Mouse (Mus musculus) ES-E14 (cell line): ENCODE results near the gene Nxf1. TPM values are rescaled to one million over a fixed set of nuclear protein-coding genes. Genes with fewer than 3 reads are reported as not detected.
A peak's percentile ranks its signal among the peaks of the same experiment; 100 is the strongest.

ENCODE experiments used
- DNase-seq: peaks from one replicate; pipeline ENCODE4 v3.0.0-alpha.2; 2013; ENCODE audit warnings: low read depth, low spot score
- H3K27ac ChIP-seq: 2 replicates; pipeline ENCODE4 v1.5.1; 2012; ENCODE audit warnings: low read depth, mild to moderate bottlenecking, low read length, moderate library complexity, mixed read lengths; ENCODE audit not compliant: poor library complexity, insufficient read depth, severe bottlenecking
- H3K36me3 ChIP-seq: 2 replicates; pipeline ENCODE4 v1.6.1; 2012; ENCODE audit warnings: mild to moderate bottlenecking, low read length, moderate library complexity, mixed read lengths; ENCODE audit not compliant: control insufficient read depth, poor library complexity, insufficient read depth, severe bottlenecking
- H3K4me1 ChIP-seq, 2 experiments: fragments of 150-350 bp in 1 of 2; sonication (generic) in 1 of 2; 2 replicates each; pipeline ENCODE4 v1.6.1; 2012; ENCODE audit warnings: low read length in 2 of 2, mild to moderate bottlenecking in 1 of 2, mixed read lengths in 1 of 2; ENCODE audit not compliant: control insufficient read depth in 2 of 2, insufficient read depth in 2 of 2, poor library complexity in 1 of 2
- H3K4me3 ChIP-seq, 2 experiments: fragments of 150-350 bp in 1 of 2; sonication (generic) in 1 of 2; 2 replicates each; pipeline ENCODE4 v1.5.1; 2012; ENCODE audit warnings: low read length in 2 of 2, low read depth in 1 of 2, mild to moderate bottlenecking in 1 of 2, mixed read lengths in 1 of 2; ENCODE audit not compliant: insufficient read depth in 1 of 2, poor library complexity in 1 of 2, severe bottlenecking in 1 of 2
- H3K9ac ChIP-seq: 2 replicates; pipeline ENCODE4 v1.6.1; 2012; ENCODE audit warnings: low read depth, mild to moderate bottlenecking, low read length, mixed read lengths; ENCODE audit not compliant: poor library complexity, insufficient read depth, severe bottlenecking
- H3K9me3 ChIP-seq: fragments of 150-350 bp; sonication (generic); 2 replicates; pipeline ENCODE4 v1.6.1; 2012; ENCODE audit warnings: low read depth, mild to moderate bottlenecking, low read length; ENCODE audit not compliant: control insufficient read depth, insufficient read depth
- CHD2 ChIP-seq: IDR thresholded peaks from 2 replicates; pipeline ENCODE4 v1.6.1; 2014; ENCODE audit warnings: mild to moderate bottlenecking, low read depth, low read length, inconsistent platforms
- HCFC1 ChIP-seq: IDR thresholded peaks from 2 replicates; pipeline ENCODE4 v1.6.1; 2012; ENCODE audit warnings: low read length, inconsistent platforms, borderline replicate concordance; ENCODE audit not compliant: insufficient read depth
- MAFK ChIP-seq: IDR thresholded peaks from 2 replicates; pipeline ENCODE4 v1.6.1; 2014; ENCODE audit warnings: mild to moderate bottlenecking, low read depth, low read length, inconsistent platforms; ENCODE audit not compliant: insufficient read depth
- ZC3H11A ChIP-seq: IDR thresholded peaks from 2 replicates; pipeline ENCODE4 v1.6.1; 2012; ENCODE audit warnings: low read depth, mild to moderate bottlenecking, inconsistent platforms, low read length, borderline replicate concordance
- ZNF384 ChIP-seq: IDR thresholded peaks from 2 replicates; pipeline ENCODE4 v1.6.1; 2012; ENCODE audit warnings: low read depth, low read length, inconsistent platforms
- in situ Hi-C, 2 experiments: fragments of 600-800 bp; cut with MboI; formaldehyde crosslinking; loops; one replicate each; pipeline ENCODE4 v1.15.1; 2025; ENCODE audit warnings: low sequenced_read_pairs in 2 of 2, inconsistent platforms in 1 of 2; ENCODE audit not compliant: unreplicated experiment in 2 of 2
- total RNA-seq: library from RNA; depleted of rRNA; stranded (reverse); fragments of 300-350 nt; gene quantifications from 2 replicates; pipeline ENCODE4 v1.2.3, GENCODE M21; 2012

The Nxf1 gene
- total RNA-seq, 1 experiment = 101 TPM

DNA sequence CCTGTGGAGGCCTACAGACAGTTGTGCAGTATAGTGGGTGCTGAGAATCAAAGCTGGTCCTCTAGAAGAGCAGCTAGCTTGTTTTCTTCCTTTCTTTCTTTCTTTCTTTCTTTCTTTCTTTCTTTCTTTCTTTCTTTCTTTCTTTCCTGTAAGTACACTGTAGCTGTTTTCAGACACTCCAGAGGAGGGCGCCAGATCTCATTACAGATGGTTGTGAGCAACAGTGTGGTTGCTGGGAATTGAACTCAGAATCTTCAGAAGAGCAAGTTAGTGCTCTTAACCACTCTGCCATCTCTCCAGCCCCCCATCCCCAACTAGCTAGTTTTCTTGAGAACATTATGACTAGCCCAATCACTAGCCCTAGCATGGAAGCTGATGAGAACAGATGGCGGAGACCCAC, 3.9 kb downstream of the Nxf1 start:
- TF ChIP-seq MAFK = no peak

DNA sequence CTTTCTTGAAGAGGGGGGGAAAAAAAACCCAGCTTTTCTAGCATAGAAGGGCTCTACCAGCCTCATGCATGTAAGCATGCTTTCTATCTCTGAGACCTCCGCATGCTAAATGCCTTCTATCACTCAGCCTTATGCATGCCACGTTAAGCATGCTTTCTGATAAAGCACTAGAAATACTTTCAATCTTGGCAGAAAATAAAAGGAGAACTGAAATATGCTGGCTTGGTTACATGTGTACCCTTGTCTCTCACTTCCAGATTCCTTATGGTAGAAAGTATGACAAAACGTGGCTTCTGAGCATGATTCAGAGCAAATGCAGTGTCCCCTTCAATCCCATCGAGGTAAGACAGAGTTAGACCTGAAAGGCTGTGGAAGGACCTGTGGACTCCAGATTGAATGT, 6.4 kb downstream of the Nxf1 start:
- no peak for TF ChIP-seq CHD2
- TF ChIP-seq HCFC1 = no peak
- Histone ChIP-seq H3K9ac (no peak overlapping the region), H3K4me3 (no peak overlapping the region), H3K27ac (no peak overlapping the region), H3K9me3 (no peaks in the 10 kb centered on the region), H3K36me3 (peaks cover 41% of the 10 kb centered on the region), H3K4me1 (no peaks in the 10 kb centered on the region)
- DNase-seq = no peak
- in situ Hi-C loops = no loop called here

More for the DNA sequence above, 3.9 kb downstream of the Nxf1 start:
- Histone ChIP-seq H3K4me3 (no peak overlapping the region), H3K4me1 (no peaks in the 10 kb centered on the region), H3K9ac (no peak overlapping the region), H3K36me3 (peaks cover 23% of the 10 kb centered on the region), H3K9me3 (no peaks in the 10 kb centered on the region), H3K27ac (no peak overlapping the region)
- in situ Hi-C loops = no loop called here
- no peak for DNase-seq

- Histone ChIP-seq H3K9me3 (no peaks in the 10 kb centered on the region), H3K4me3 (no peak overlapping the region), H3K9ac (no peak overlapping the region), H3K27ac (no peak overlapping the region), H3K36me3 (peaks cover 46% of the 10 kb centered on the region), H3K4me1 (no peaks in the 10 kb centered on the region)
- in situ Hi-C loops = no loop called here
- TF ChIP-seq ZC3H11A = no peak
- TF ChIP-seq CHD2 = no peak
- TF ChIP-seq HCFC1 = no peak
- no peak for TF ChIP-seq ZNF384
- TF ChIP-seq MAFK = no peak
- DNase-seq = no peak
These were observed 8.7 kb downstream of the Nxf1 start for GRCm38 (mm10) chr19:8765562-8765961.

DNA sequence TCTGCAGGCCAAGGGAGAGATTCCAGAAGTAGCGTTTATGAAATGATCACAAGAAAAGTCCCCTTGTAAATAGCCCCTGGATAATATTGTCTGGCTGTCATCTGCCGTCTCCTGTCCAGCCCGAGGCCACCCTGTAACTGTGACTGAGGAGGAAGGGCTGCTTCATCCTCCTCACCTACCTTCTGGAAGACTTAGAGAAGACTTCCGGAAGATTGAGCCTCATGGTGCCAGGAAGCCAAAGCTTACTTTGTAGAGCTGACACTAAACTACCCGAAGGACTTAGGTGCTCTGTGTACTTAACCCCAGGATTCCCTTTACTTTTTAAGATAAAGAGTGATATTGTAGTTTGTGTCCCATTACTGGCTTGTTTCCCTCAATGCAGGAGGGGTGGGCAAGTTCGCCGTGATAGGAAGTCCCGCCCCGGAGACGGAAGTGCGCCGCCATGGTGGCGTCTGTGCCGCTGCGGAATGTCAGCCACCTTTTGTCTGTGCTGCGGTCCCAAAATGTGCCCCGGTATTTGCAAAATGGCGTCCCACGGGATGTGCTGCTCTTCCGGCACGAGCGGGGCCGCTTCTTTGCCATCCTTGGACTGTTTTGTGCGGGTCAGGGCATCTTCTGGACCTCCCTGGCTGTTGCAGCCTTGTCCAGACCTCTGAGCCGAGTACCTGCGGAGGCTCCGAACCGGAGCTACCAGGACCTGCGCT, 13.8 kb downstream of the Nxf1 start, which contains the start of gene Tmem223:
TSS of gene Tmem223 (plus strand) at position 430 of the 704 bp plus-strand sequence.
- H3K9me3 ChIP-seq = no peaks in the 10 kb centered on the region

GRCm38 (mm10) chr19:8772996-8773395, 16.1 kb downstream of the Nxf1 start:
- no peak for DNase-seq
- TF ChIP-seq MAFK (no peak), ZNF384 (no peak), HCFC1 (no peak), ZC3H11A (no peak), CHD2 (no peak)
- Histone ChIP-seq H3K27ac (no peak overlapping the region), H3K36me3 (peaks cover 17% of the 10 kb centered on the region), H3K9ac (no peak overlapping the region), H3K4me3 (peak overlapping the region in 1 of 2 experiments; percentile 12; a peak in 1 of 4 replicates), H3K9me3 (no peaks in the 10 kb centered on the region), H3K4me1 (peaks cover 0 to 7% of the 10 kb centered on the region in 2 experiments; a peak in 3 of 4 replicates)
- in situ Hi-C loops = no loop called here

More for the DNA sequence above, 13.8 kb downstream of the Nxf1 start, which contains the start of gene Tmem223:
- H3K36me3 ChIP-seq = peaks cover 36% of the 10 kb centered on the region
- peak within 1 kb of the TSS; percentile 88 for H3K9ac ChIP-seq
- in situ Hi-C loops = no loop called here
- H3K4me1 ChIP-seq = peaks cover 0 to 7% of the 10 kb centered on the region in 2 experiments; a peak in 3 of 4 replicates
- peak within 1 kb of the TSS; percentile 73 to 89 for H3K4me3 ChIP-seq
- DNase-seq = peak; percentile 68
- H3K27ac ChIP-seq = peak within 1 kb of the TSS; percentile 59
- TF ChIP-seq HCFC1 = no peak
- no peak for TF ChIP-seq ZC3H11A
- no peak for TF ChIP-seq MAFK
